Mouse (Mus musculus): Measurements from ENCODE around the gene Erbb4.

GRCm38 (mm10) chr1:68964127-68964526 is 143.7 kb downstream of the Erbb4 start:
- TF ChIP-seq TCF12 (IDR thresholded peaks at IDR 0.05; ENCODE audit: insufficient read depth, poor library complexity, severe bottlenecking) (no peak), POLR2A (IDR thresholded peaks at IDR 0.05; ENCODE audit: insufficient read length, low read depth) (no peak), REST (IDR thresholded peaks at IDR 0.05; ENCODE audit: insufficient read depth, insufficient read length) (no peak), SRF (IDR thresholded peaks at IDR 0.05; ENCODE audit: control insufficient read depth, insufficient read length, low read depth) (no peak), MYOD1 (IDR thresholded peaks at IDR 0.05; ENCODE audit: control insufficient read depth in 1 of 3, insufficient read length in 2 of 3, low read depth in 2 of 3) (no peak), USF1 (IDR thresholded peaks at IDR 0.05; ENCODE audit: low read depth) (no peak), MAX (IDR thresholded peaks at IDR 0.05; ENCODE audit: low read depth) (no peak), POLR2AphosphoS2 (IDR thresholded peaks at IDR 0.05; ENCODE audit: insufficient read length, low read depth) (no peak), MYOG (IDR thresholded peaks at IDR 0.05; ENCODE audit: control insufficient read depth in 1 of 3, insufficient read depth in 1 of 3, insufficient read length in 2 of 3, low read depth in 2 of 3) (no peak), E2F4 (IDR thresholded peaks at IDR 0.05; ENCODE audit: insufficient read depth) (no peak)
